Mouse (Mus musculus): ENCODE measurements at regions not wholly inside any gene's neighbourhood (a gene's known extent, or its start where the extent isn't known, plus 50 kb on each side); places are given as distances from the start of the nearest gene placed in this dataset.

- DNase-seq (ENCODE audit: low spot score), result no peak
These were observed 183.8 kb upstream of the Slc30a5 start for GRCm38 (mm10) chr13:101017041-101017440.

GRCm38 (mm10) chr13:101016181-101016580, 183.0 kb upstream of the Slc30a5 start:
- no peak for DNase-seq (ENCODE audit: low spot score)

- DNase-seq (ENCODE audit: low spot score), result no peak
These were observed 182.2 kb upstream of the Slc30a5 start for GRCm38 (mm10) chr13:101015435-101015834.

- no peak for DNase-seq (ENCODE audit: low spot score)
These were observed 180.4 kb upstream of the Slc30a5 start for GRCm38 (mm10) chr13:101013604-101014003.

GRCm38 (mm10) chr13:100990646-100991045, 157.4 kb upstream of the Slc30a5 start:
- no peak for DNase-seq (ENCODE audit: low spot score)

- no peak for DNase-seq (ENCODE audit: low spot score)
These were observed 155.7 kb upstream of the Slc30a5 start for GRCm38 (mm10) chr13:100988671-100989531.

- no peak for DNase-seq (ENCODE audit: low spot score)
These were observed 154.9 kb upstream of the Slc30a5 start for GRCm38 (mm10) chr13:100988116-100988515.

- DNase-seq (ENCODE audit: low spot score), result no peak
These were observed 142.5 kb upstream of the Slc30a5 start for GRCm38 (mm10) chr13:100975741-100976140.

- DNase-seq (ENCODE audit: low spot score), result no peak
These were observed 138.1 kb upstream of the Slc30a5 start for GRCm38 (mm10) chr13:100971080-100972017.

- DNase-seq (ENCODE audit: low spot score), result no peak
These were observed 129.7 kb upstream of the Slc30a5 start for GRCm38 (mm10) chr13:100962811-100963540.

GRCm38 (mm10) chr13:100954598-100955251, 121.5 kb upstream of the Slc30a5 start:
- DNase-seq (ENCODE audit: low spot score), result no peak

- no peak for DNase-seq (ENCODE audit: low spot score)
These were observed 120.9 kb upstream of the Slc30a5 start for GRCm38 (mm10) chr13:100954106-100954505.

GRCm38 (mm10) chr13:100951185-100951508, 117.9 kb upstream of the Slc30a5 start:
- no peak for DNase-seq (ENCODE audit: low spot score)

- DNase-seq (ENCODE audit: low spot score), result no peak
These were observed 117.3 kb upstream of the Slc30a5 start for GRCm38 (mm10) chr13:100950348-100951184.

GRCm38 (mm10) chr13:100943206-100943848, 110.1 kb upstream of the Slc30a5 start:
- no peak for DNase-seq (ENCODE audit: low spot score)

GRCm38 (mm10) chr13:100940791-100941190, 107.6 kb upstream of the Slc30a5 start:
- no peak for DNase-seq (ENCODE audit: low spot score)

GRCm38 (mm10) chr13:100939677-100940076, 106.5 kb upstream of the Slc30a5 start:
- DNase-seq (ENCODE audit: low spot score), result no peak

GRCm38 (mm10) chr13:100933265-100933664, 100.0 kb upstream of the Slc30a5 start:
- DNase-seq (ENCODE audit: low spot score), result no peak

- DNase-seq (ENCODE audit: low spot score), result no peak
These were observed 66.3 kb upstream of the Slc30a5 start for GRCm38 (mm10) chr13:100899566-100899965.

- DNase-seq (ENCODE audit: low spot score), result no peak
These were observed 60.6 kb upstream of the Slc30a5 start for GRCm38 (mm10) chr13:100893871-100894270.

Data from T-cell, adult 2 months (primary cell).